Mouse (Mus musculus) embryonic facial prominence, embryonic 11.5 days (tissue): Measurements from ENCODE around the gene Det1. TPM values are rescaled to one million over a fixed set of nuclear protein-coding genes. Genes with fewer than 3 reads are reported as not detected.

Experiments
- ATAC-seq: fragments of 200-750 bp; cut with Nextera tagmentation; replicated peaks from 2 replicates; pipeline ENCODE4 v1.8.0; 2017; ENCODE audit warnings: low read depth; ENCODE audit not compliant: insufficient number of reproducible peaks, low FRiP score, low TSS enrichment
- DNase-seq: peaks from one replicate; pipeline ENCODE4 v3.0.0-alpha.2; 2015; ENCODE audit warnings: low spot score
- H3K27ac ChIP-seq: fragments of 300-500 bp; sonication (generic); replicated peaks from 2 replicates; pipeline ENCODE4 v1.5.1; 2014; ENCODE audit warnings: mild to moderate bottlenecking, low read depth, low read length, control low read depth
- H3K27me3 ChIP-seq: fragments of 300-500 bp; sonication (generic); 2 replicates; pipeline ENCODE4 v1.6.1; 2014; ENCODE audit warnings: mild to moderate bottlenecking, low read length, moderate library complexity, mixed read lengths; ENCODE audit not compliant: control insufficient read depth, insufficient read depth
- H3K36me3 ChIP-seq: fragments of 300-500 bp; sonication (generic); replicated peaks from 2 replicates; pipeline ENCODE4 v1.6.1; 2014; ENCODE audit warnings: low read depth, mild to moderate bottlenecking, low read length, moderate library complexity, mixed read lengths; ENCODE audit not compliant: control insufficient read depth, insufficient read depth
- H3K4me1 ChIP-seq: fragments of 300-500 bp; sonication (generic); 2 replicates; pipeline ENCODE4 v1.6.1; 2014; ENCODE audit warnings: low read length, mixed read lengths; ENCODE audit not compliant: control insufficient read depth, insufficient read depth
- H3K4me2 ChIP-seq: fragments of 300-500 bp; sonication (generic); 2 replicates; pipeline ENCODE4 v1.6.1; 2014; ENCODE audit warnings: low read depth, mild to moderate bottlenecking, control low read depth, low read length, moderate library complexity
- H3K4me3 ChIP-seq: fragments of 300-500 bp; sonication (generic); 2 replicates; pipeline ENCODE4 v1.5.1; 2014; ENCODE audit warnings: low read depth, low read length, control low read depth
- H3K9ac ChIP-seq: fragments of 300-500 bp; sonication (generic); replicated peaks from 2 replicates; pipeline ENCODE4 v1.6.1; 2014; ENCODE audit warnings: mild to moderate bottlenecking, control low read depth, low read length
- H3K9me3 ChIP-seq: fragments of 300-500 bp; sonication (generic); replicated peaks from 2 replicates; pipeline ENCODE4 v1.6.1; 2016; ENCODE audit warnings: mild to moderate bottlenecking, low read length, inconsistent platforms, mixed read lengths; ENCODE audit not compliant: control insufficient read depth
- WGBS: fragments of 180-500 bp; shearing (Covaris S2); extraction: QIAGEN DNeasy Blood & Tissue Kit; methylation state at CpG from one replicate; pipeline ENCODE4 v1.1.7; 2014; 5-methylcytosine and 5-hydroxymethylcytosine counted together
- polyA plus RNA-seq: library from polyadenylated mRNA; unstranded; fragments of >200 nt; fragmentation: Nextera tagmentation; extraction: Ambion mirVana; gene quantifications from 2 replicates; pipeline ENCODE4 v1.2.1, GENCODE M21; 2014

Det1 gene
- polyA plus RNA-seq, 1 experiment from 2014 or later: 24.5 TPM

DNA sequence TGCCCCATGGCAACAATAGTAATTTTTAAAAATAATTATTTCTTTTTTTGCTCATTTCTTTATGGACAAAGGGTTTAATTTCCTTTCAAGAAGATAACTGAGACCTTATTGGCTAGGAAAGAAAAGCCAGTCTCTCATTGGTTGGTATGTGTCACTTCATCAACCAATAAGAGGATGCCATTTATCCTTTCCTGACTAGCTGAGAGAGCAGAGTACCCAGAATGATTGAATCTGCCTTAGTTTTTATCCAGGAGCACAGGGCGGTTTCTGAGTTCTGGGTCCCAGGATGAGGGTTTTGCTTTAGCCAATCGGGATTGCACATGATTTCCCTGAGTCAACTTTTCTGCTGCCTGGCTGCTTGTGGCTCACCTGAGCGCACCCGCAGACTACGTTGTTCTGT is 38.3 kb upstream of the Det1 start:
- H3K4me3 ChIP-seq: no peak overlapping the region
- no peak for DNase-seq
- no peak for ATAC-seq
- no peak overlapping the region for H3K27ac ChIP-seq
- H3K4me1 ChIP-seq: peaks cover 5% of the 10 kb centered on the region; the same call in 1 of the 2 replicates
- no peak overlapping the region for H3K9ac ChIP-seq
- H3K27me3 ChIP-seq: peaks cover 17% of the 10 kb centered on the region
- no peak overlapping the region for H3K4me2 ChIP-seq
- no peaks in the 10 kb centered on the region for H3K36me3 ChIP-seq
- 75% methylated on average over 5 of the region's 5 CpGs for WGBS
- H3K9me3 ChIP-seq: no peaks in the 10 kb centered on the region

DNA sequence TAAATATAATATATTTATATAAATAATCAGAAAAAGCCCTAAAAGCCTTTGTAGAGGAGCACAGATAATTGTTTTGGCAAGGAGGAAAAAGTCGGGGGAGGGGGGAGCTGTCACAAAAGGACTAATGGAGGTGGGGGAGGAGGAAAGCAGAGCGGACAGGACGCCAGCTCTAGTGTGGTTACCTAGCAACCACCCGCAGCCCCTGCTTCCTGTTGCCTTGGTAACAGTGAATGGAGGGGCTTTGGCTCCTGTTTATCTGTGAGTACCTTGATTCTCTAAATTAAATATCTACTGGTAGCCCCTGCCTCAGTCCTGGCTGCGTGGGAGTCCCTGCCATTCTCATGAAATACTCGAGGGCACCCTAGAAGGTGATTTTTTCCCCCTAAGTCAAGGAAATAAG is 37.1 kb upstream of the Det1 start:
- Histone ChIP-seq H3K9me3 (no peaks in the 10 kb centered on the region), H3K27ac (no peak overlapping the region), H3K36me3 (no peaks in the 10 kb centered on the region), H3K4me1 (peaks cover 5% of the 10 kb centered on the region; the same call in 1 of the 2 replicates), H3K27me3 (peaks cover 17% of the 10 kb centered on the region), H3K4me2 (no peak overlapping the region; the same call in 1 of the 2 replicates), H3K4me3 (no peak overlapping the region), H3K9ac (no peak overlapping the region)
- 8% methylated on average over 6 of the region's 6 CpGs for WGBS
- peak; percentile 78 for DNase-seq
- no peak for ATAC-seq

DNA sequence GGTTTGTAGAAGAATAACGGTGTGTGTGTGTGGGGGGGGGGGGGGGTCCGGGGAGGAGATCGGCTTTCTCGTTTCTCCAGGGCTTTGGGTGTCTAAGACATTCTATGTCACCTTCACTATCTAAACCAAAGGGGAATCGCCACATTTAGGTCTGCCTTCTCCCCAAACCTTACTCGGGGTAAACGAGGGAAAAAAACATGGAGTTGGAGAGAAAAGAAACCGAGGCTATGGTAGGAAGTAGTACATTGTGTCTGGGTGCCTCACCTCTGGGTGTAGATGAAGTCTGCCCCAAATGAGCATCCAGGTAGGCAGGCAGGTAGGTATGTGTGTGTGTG is 36.6 kb upstream of the Det1 start:
- H3K4me2 ChIP-seq: no peak overlapping the region
- H3K9me3 ChIP-seq: no peaks in the 10 kb centered on the region
- H3K9ac ChIP-seq: no peak overlapping the region
- WGBS: 14% methylated on average over 8 of the region's 8 CpGs
- peak overlapping the region; percentile 29 for H3K4me3 ChIP-seq
- H3K27ac ChIP-seq: no peak overlapping the region
- peaks cover 5% of the 10 kb centered on the region; the same call in 1 of the 2 replicates for H3K4me1 ChIP-seq
- H3K36me3 ChIP-seq: no peaks in the 10 kb centered on the region
- peaks cover 17% of the 10 kb centered on the region for H3K27me3 ChIP-seq
- peak; percentile 13 for DNase-seq
- ATAC-seq: no peak

DNA sequence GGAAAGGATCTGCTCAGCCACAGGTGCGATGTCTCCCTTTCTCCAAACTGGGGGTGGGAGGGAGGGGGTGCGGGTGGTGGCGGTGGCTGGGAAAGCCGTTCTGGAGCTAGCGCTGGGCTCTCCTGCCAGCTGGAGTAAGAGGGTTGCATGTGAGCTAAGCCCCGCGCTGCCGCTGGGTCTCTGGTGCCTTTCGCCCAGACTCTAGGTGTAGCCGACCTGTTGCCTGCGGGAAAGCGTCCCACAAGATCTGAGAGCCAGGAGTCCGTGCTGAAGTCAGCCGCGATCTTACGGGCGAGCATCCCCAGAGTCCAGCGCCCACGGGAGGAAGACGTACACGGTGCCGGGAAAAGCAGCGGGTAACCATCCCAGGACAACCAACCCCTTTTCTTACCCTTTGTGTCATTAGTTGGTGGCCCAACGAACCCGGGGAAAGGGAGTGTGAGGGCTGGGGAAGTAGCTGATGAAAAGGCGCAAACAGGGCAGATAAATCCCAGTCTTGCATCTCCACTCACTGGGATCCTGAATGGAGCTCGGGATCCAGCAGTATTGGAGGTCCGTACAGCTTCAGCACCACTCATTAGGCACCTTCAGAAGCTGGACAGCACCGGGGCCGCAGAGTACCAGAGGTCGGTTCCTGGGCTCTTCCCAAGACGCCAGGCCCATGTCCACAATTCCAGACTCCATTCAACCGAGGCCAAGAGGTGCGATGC is 36.1 kb upstream of the Det1 start:
- Histone ChIP-seq H3K4me2 (peak overlapping the region; percentile 55), H3K27me3 (peaks cover 17% of the 10 kb centered on the region), H3K4me1 (peaks cover 5% of the 10 kb centered on the region; the same call in 1 of the 2 replicates), H3K4me3 (peak overlapping the region; percentile 29), H3K36me3 (no peaks in the 10 kb centered on the region), H3K9me3 (no peaks in the 10 kb centered on the region), H3K9ac (peak overlapping the region; percentile 28), H3K27ac (no peak overlapping the region)
- DNase-seq (peak; percentile 46), ATAC-seq (no peak)
- WGBS: 1% methylated on average over 34 of the region's 34 CpGs

DNA sequence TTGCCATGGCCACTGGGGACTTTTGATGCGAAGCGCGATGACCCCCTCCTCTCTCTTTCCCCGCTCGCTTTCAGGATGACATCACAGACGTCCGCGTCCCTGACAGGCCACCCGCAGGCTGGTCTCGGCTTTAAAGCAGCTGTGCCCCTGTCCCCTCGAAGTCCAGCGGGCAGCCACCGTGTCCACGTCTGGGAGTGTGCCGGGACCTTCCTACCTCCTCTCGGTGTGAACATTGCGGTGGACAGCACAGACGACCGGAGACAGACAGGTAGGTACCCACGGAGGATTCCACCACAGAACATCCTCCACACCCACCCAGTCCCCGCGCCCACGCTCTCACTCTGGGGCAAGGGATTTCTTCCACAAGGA is 35.4 kb upstream of the Det1 start:
- Histone ChIP-seq H3K27me3 (peaks cover 17% of the 10 kb centered on the region), H3K9me3 (no peaks in the 10 kb centered on the region), H3K4me2 (peak overlapping the region; percentile 55), H3K9ac (peak overlapping the region; percentile 28), H3K27ac (no peak overlapping the region), H3K4me3 (peak overlapping the region; percentile 29), H3K36me3 (no peaks in the 10 kb centered on the region), H3K4me1 (peaks cover 5% of the 10 kb centered on the region; the same call in 1 of the 2 replicates)
- DNase-seq: peak; percentile 72
- 2% methylated on average over 23 of the region's 23 CpGs for WGBS
- peak; percentile 57 for ATAC-seq

DNA sequence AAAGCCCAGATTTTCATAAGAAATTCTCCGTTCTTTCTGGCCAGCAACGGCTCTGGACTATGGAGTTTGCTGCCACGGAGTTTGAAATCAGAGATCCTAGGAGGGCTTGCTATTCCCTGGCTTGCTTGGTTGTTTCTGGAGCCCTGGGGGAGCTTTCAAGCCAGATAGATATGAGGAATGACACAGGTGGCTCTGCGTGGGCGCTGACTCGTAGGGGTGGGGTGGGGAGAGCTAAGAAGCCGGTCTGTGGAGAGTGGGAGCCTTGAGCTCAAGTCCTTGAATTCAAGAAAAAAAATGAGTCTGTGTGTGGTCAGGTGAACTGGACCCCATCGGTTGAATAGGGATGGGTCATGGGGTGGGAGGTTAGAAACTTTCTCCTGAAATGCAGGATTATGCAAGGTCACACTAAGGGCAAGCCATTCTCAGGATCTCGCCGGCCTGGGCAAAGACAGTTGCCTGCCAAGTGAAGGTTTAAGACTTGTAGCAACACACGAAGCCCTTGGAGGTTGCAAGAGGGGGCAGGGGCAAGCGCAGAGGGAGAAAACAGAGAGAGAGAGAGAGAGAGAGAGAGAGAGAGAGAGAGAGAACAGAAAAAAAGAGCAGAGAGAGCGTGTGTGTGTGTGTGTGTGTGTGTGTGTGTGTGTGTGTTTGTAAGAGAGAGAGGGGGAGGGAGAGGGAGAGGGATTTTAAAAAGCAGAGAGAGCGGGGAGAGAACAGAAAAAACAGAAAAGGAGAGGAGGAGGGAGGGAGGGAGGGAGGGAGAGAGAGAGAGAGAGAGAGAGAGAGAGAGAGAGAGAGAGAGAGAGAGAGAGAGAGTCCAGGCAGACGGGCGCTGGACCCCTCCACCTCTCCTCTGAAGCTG is 34.8 kb upstream of the Det1 start:
- WGBS: 15% methylated on average over 15 of the region's 16 CpGs
- H3K27me3 ChIP-seq: peaks cover 17% of the 10 kb centered on the region
- ATAC-seq (no peak), DNase-seq (no peak)
- H3K4me3 ChIP-seq: peak overlapping the region; percentile 29
- H3K4me1 ChIP-seq: peaks cover 5% of the 10 kb centered on the region; the same call in 1 of the 2 replicates
- no peaks in the 10 kb centered on the region for H3K9me3 ChIP-seq
- H3K27ac ChIP-seq: no peak overlapping the region
- H3K36me3 ChIP-seq: no peaks in the 10 kb centered on the region
- no peak overlapping the region for H3K9ac ChIP-seq
- peak overlapping the region; percentile 55 for H3K4me2 ChIP-seq

DNA sequence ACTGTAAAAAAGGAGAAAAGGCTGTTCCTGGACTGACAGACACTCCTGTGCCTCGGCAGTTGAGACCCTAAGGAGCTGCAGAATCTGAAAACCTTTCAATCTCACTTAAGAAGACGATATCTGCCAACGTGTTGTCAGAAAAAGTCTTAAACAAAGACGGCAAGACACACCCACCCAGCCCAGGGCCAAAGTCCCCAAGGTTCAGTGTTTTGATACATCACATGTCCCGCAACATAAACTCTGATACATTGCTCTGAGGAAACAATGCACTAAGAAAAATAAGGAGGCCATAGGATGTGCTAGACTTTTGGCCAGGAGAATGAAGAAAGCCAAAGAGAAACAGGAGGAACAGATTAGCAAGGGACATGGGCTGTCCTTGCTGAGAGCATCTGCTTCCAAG is 25.8 kb upstream of the Det1 start:
- no peak overlapping the region for H3K4me2 ChIP-seq
- ATAC-seq (no peak), DNase-seq (no peak)
- H3K9ac ChIP-seq: no peak overlapping the region
- H3K27me3 ChIP-seq: no peaks in the 10 kb centered on the region
- H3K4me1 ChIP-seq: no peaks in the 10 kb centered on the region
- WGBS: 78% methylated on average over 5 of the region's 5 CpGs
- H3K9me3 ChIP-seq: no peaks in the 10 kb centered on the region
- H3K36me3 ChIP-seq: no peaks in the 10 kb centered on the region
- H3K27ac ChIP-seq: no peak overlapping the region
- no peak overlapping the region for H3K4me3 ChIP-seq

DNA sequence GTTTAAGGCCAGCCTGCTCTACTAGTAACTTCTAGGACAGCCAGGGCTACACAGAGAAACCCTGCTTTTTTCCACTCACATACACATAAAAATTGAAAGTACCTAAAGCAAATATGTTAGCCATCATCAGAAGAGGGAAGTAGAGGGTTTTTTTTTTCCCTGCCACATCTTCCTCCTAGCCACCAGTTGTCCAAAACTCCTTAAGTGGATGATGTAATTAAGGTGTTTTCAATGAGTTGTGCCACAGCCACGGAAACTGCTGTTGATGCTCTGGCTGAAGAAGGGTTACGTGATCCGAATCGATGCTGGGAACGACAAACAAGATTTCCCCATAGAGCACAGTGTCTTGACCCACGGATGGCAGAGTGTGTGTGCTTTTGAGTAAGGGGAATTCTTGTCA is 25.3 kb upstream of the Det1 start:
- H3K4me3 ChIP-seq: no peak overlapping the region
- WGBS: 77% methylated on average over 6 of the region's 6 CpGs
- H3K27me3 ChIP-seq: no peaks in the 10 kb centered on the region
- H3K36me3 ChIP-seq: no peaks in the 10 kb centered on the region
- ATAC-seq (no peak), DNase-seq (no peak)
- no peaks in the 10 kb centered on the region for H3K4me1 ChIP-seq
- H3K9me3 ChIP-seq: no peaks in the 10 kb centered on the region
- no peak overlapping the region for H3K9ac ChIP-seq
- no peak overlapping the region for H3K4me2 ChIP-seq
- H3K27ac ChIP-seq: no peak overlapping the region
